Comparison of ENCODE assay signal across 24 mouse cellular contexts in genomic region chr19:35157849-35158248, GRCm38 (mm10).
"Had no signal": no experiment of that assay in that cellular context is flagged by ENCODE, and none has a peak within 500 bp of the region (broad histone marks: within the 10 kb centered on the region; RNA-seq: fewer than 3 reads in every experiment).

No protein-coding gene starts in this region.

- H3K27me3 ChIP-seq: heart, embryonic 12.5 days; hindbrain, embryonic 12.5 days; intestine, embryonic 15.5 days; limb, embryonic 12.5 days; liver, embryonic 13.5 days; liver, embryonic 15.5 days had no signal

- H3K4me1 ChIP-seq: heart, embryonic 10.5 days; heart, embryonic 12.5 days; hindbrain, embryonic 10.5 days; hindbrain, embryonic 12.5 days; intestine, embryonic 15.5 days; limb, embryonic 10.5 days; limb, embryonic 12.5 days; liver, embryonic 15.5 days had no signal

- H3K9me3 ChIP-seq: heart, embryonic 10.5 days; heart, embryonic 12.5 days; hindbrain, embryonic 10.5 days; hindbrain, embryonic 12.5 days; intestine, embryonic 15.5 days; limb, embryonic 10.5 days; limb, embryonic 12.5 days; liver, embryonic 13.5 days; liver, embryonic 15.5 days had no signal

- ATAC-seq: hindbrain, embryonic 16.5 days; inflammation-experienced regulatory T-cells, adult 6 months; intestine, embryonic 15.5 days; intestine, postnatal 0 days; liver, postnatal 0 days had no signal

- H3K4me2 ChIP-seq: heart, embryonic 12.5 days; hindbrain, embryonic 12.5 days; hindbrain, embryonic 14.5 days; intestine, embryonic 15.5 days; limb, embryonic 12.5 days; liver, embryonic 11.5 days; liver, embryonic 13.5 days; liver, embryonic 15.5 days had no signal

- H3K9ac ChIP-seq: heart, embryonic 12.5 days; hindbrain, embryonic 12.5 days; hindbrain, embryonic 14.5 days; intestine, embryonic 15.5 days; limb, embryonic 12.5 days; liver, embryonic 13.5 days; liver, embryonic 15.5 days; liver, postnatal 0 days had no signal

- H3K27ac ChIP-seq: heart, embryonic 10.5 days; hindbrain, embryonic 10.5 days; hindbrain, embryonic 12.5 days; hindbrain, embryonic 14.5 days; intestine, embryonic 15.5 days; layer of hippocampus, adult 2 months; left cerebral cortex, adult 2 months; limb, embryonic 10.5 days; limb, embryonic 12.5 days; liver, embryonic 13.5 days; liver, embryonic 15.5 days had no signal

- H3K36me3 ChIP-seq: heart, embryonic 10.5 days; heart, embryonic 12.5 days; hindbrain, embryonic 10.5 days; hindbrain, embryonic 12.5 days; intestine, embryonic 15.5 days; limb, embryonic 10.5 days; limb, embryonic 12.5 days; liver, embryonic 13.5 days; liver, embryonic 15.5 days had no signal

- DNase-seq: gastrocnemius, postnatal 25 days; heart, adult 18-20 months; heart, postnatal 10 days; heart, postnatal 4 days; kidney, postnatal 25 days; kidney, postnatal 4 days; liver; liver, embryonic 13.5 days; liver, postnatal 0 days had no signal

- H3K4me3 ChIP-seq: heart, embryonic 10.5 days; heart, embryonic 12.5 days; hindbrain, embryonic 10.5 days; hindbrain, embryonic 12.5 days; intestine, embryonic 15.5 days; layer of hippocampus, adult 2 months; left cerebral cortex, adult 2 months; limb, embryonic 10.5 days; limb, embryonic 12.5 days; liver, embryonic 13.5 days; liver, embryonic 15.5 days had no signal
